Comparison of ENCODE assay signal across 21 mouse cellular contexts in genomic region chr5:140013652-140014051, GRCm38 (mm10).
DNase-seq lines count a peak whose midpoint lies in the region; ATAC-seq lines count a peak whose summit lies in the region.
"Had no signal": no experiment of that assay in that cellular context is flagged by ENCODE, and none has a peak within 500 bp of the region (broad histone marks: within the 10 kb centered on the region; RNA-seq: fewer than 3 reads in every experiment).

No protein-coding gene starts in this region.

- H3K4me3 ChIP-seq in heart, embryonic 14.5 days (ENCODE audit: control insufficient read depth in 1 of 2, insufficient read depth in 1 of 2, low read depth in 1 of 2, low read length in 2 of 2): no peak overlapping the region
- no peak overlapping the region for H3K4me3 ChIP-seq in liver, embryonic 13.5 days (replicated peaks)
- H3K4me3 ChIP-seq in liver, embryonic 11.5 days (ENCODE audit: low read depth, low read length): no peak overlapping the region
- no peak overlapping the region for H3K4me3 ChIP-seq in neural tube, embryonic 15.5 days (replicated peaks)
- H3K4me3 ChIP-seq: hindbrain, embryonic 15.5 days; intestine, embryonic 15.5 days had no signal

- H3K4me2 ChIP-seq in heart, embryonic 14.5 days (ENCODE audit: low read length): no peak overlapping the region
- H3K4me2 ChIP-seq in liver, embryonic 13.5 days: no peak overlapping the region
- H3K4me2 ChIP-seq in liver, embryonic 11.5 days: no peak overlapping the region
- H3K4me2 ChIP-seq in neural tube, embryonic 15.5 days: no peak overlapping the region
- H3K4me2 ChIP-seq: hindbrain, embryonic 15.5 days; intestine, embryonic 15.5 days; lung, embryonic 14.5 days had no signal

- no peaks in the 10 kb centered on the region for H3K9me3 ChIP-seq in heart, embryonic 14.5 days (ENCODE audit: control insufficient read depth, low read length)
- H3K9me3 ChIP-seq in liver, embryonic 13.5 days (replicated peaks): no peaks in the 10 kb centered on the region
- H3K9me3 ChIP-seq in liver, embryonic 11.5 days (ENCODE audit: control insufficient read depth, low read length): no peaks in the 10 kb centered on the region
- no peaks in the 10 kb centered on the region for H3K9me3 ChIP-seq in neural tube, embryonic 15.5 days (replicated peaks)
- H3K9me3 ChIP-seq: hindbrain, embryonic 15.5 days; intestine, embryonic 15.5 days had no signal

- 50% methylated on average over 5 of the region's 5 CpGs for WGBS in heart, embryonic 14.5 days
- WGBS in liver, embryonic 13.5 days (ENCODE audit: insufficient replicate concordance): 82% methylated on average over 5 of the region's 5 CpGs
- 81% methylated on average over 5 of the region's 5 CpGs for WGBS in liver, embryonic 11.5 days
- WGBS in neural tube, embryonic 15.5 days: 55% methylated on average over 5 of the region's 5 CpGs

- no peak for ATAC-seq in heart, embryonic 14.5 days (ENCODE audit: insufficient number of reproducible peaks, insufficient read depth, low FRiP score, low read depth)
- no peak for ATAC-seq in liver, embryonic 13.5 days (ENCODE audit: low read depth)
- no peak for ATAC-seq in liver, embryonic 11.5 days (replicated peaks; ENCODE audit: low FRiP score)
- peak; percentile 43; the same call in 1 of the 2 replicates for ATAC-seq in neural tube, embryonic 15.5 days (ENCODE audit: low FRiP score)
- ATAC-seq: forebrain, postnatal 0 days; intestine, embryonic 15.5 days had no signal

- peaks cover 15 to 16% of the 10 kb centered on the region in 2 experiments for H3K4me1 ChIP-seq in heart, embryonic 14.5 days (ENCODE audit: control insufficient read depth in 2 of 2, insufficient read depth in 2 of 2, low read length in 2 of 2)
- peaks cover 57% of the 10 kb centered on the region for H3K4me1 ChIP-seq in liver, embryonic 13.5 days (replicated peaks)
- H3K4me1 ChIP-seq in liver, embryonic 11.5 days (replicated peaks; ENCODE audit: control insufficient read depth, insufficient read depth, low read length): peaks cover 6% of the 10 kb centered on the region
- peaks cover 26% of the 10 kb centered on the region for H3K4me1 ChIP-seq in neural tube, embryonic 15.5 days
- H3K4me1 ChIP-seq: intestine, embryonic 15.5 days had no signal

- no peaks in the 10 kb centered on the region for H3K27me3 ChIP-seq in heart, embryonic 14.5 days (ENCODE audit: control insufficient read depth, insufficient read depth, low read length)
- H3K27me3 ChIP-seq in liver, embryonic 13.5 days: no peaks in the 10 kb centered on the region
- H3K27me3 ChIP-seq in liver, embryonic 11.5 days (replicated peaks; ENCODE audit: control insufficient read depth, insufficient read depth, low read length): no peaks in the 10 kb centered on the region
- no peaks in the 10 kb centered on the region for H3K27me3 ChIP-seq in neural tube, embryonic 15.5 days (replicated peaks)
- H3K27me3 ChIP-seq: hindbrain, embryonic 15.5 days; intestine, embryonic 15.5 days had no signal

- H3K9ac ChIP-seq in heart, embryonic 14.5 days (ENCODE audit: low read length): peak overlapping the region; percentile 46; the same call in 1 of the 2 replicates
- peak overlapping the region; percentile 42; the same call in 1 of the 2 replicates for H3K9ac ChIP-seq in liver, embryonic 13.5 days
- no peak overlapping the region for H3K9ac ChIP-seq in liver, embryonic 11.5 days (ENCODE audit: low read depth, low read length)
- no peak overlapping the region for H3K9ac ChIP-seq in neural tube, embryonic 15.5 days (replicated peaks)
- H3K9ac ChIP-seq: forebrain, postnatal 0 days; hindbrain, embryonic 15.5 days; intestine, embryonic 15.5 days; lung, embryonic 14.5 days had no signal

- no peaks in the 10 kb centered on the region for H3K36me3 ChIP-seq in heart, embryonic 14.5 days (ENCODE audit: control insufficient read depth, insufficient read depth, low read length)
- 0 out of 2 replicates have a peak, but pooled peaks cover 5% of the 10 kb centered on the region for H3K36me3 ChIP-seq in liver, embryonic 13.5 days
- H3K36me3 ChIP-seq in liver, embryonic 11.5 days (ENCODE audit: control insufficient read depth, insufficient read depth, low read length): peaks cover 3% of the 10 kb centered on the region; the same call in 1 of the 2 replicates
- no peaks in the 10 kb centered on the region for H3K36me3 ChIP-seq in neural tube, embryonic 15.5 days
- H3K36me3 ChIP-seq: hindbrain, embryonic 15.5 days; intestine, embryonic 15.5 days had no signal

- H3K27ac ChIP-seq in heart, embryonic 14.5 days (replicated peaks in 1 of 2; ENCODE audit: control insufficient read depth in 1 of 2, insufficient read depth in 1 of 2, low read depth in 2 of 2, low read length in 2 of 2): peak overlapping the region in 1 of 2 experiments; percentile 28; a peak in 1 of 4 replicates
- peak overlapping the region; percentile 88 for H3K27ac ChIP-seq in liver, embryonic 13.5 days
- H3K27ac ChIP-seq in liver, embryonic 11.5 days (ENCODE audit: low read depth, low read length): no peak overlapping the region
- H3K27ac ChIP-seq in neural tube, embryonic 15.5 days (replicated peaks): no peak overlapping the region
- H3K27ac ChIP-seq: hindbrain, embryonic 15.5 days; intestine, embryonic 15.5 days had no signal

- DNase-seq in heart, postnatal 36 days: no peak
- no peak for DNase-seq in liver, embryonic 13.5 days
- no peak for DNase-seq in liver, embryonic 11.5 days (ENCODE audit: low spot score)
- DNase-seq in NIH3T3 (ENCODE audit: low read depth): peak; percentile 56
- no peak for DNase-seq in urinary bladder, postnatal 4 days (ENCODE audit: low spot score in 2 of 2)
- DNase-seq: adrenal gland, postnatal 10 days; cerebellum, postnatal 10 days; forebrain, postnatal 0 days; gastrocnemius, postnatal 36 days; heart, postnatal 14 days; kidney, adult 9 months; kidney, postnatal 36 days; left cerebral cortex, postnatal 4 days; lung, embryonic 14.5 days; lung, postnatal 4 days; right cerebral cortex, postnatal 25 days; thymus, adult 2 months had no signal

- intact Hi-C loops in heart, postnatal 36 days (cut with DNase I): no loop called here

Comparison
In these comparisons a context has a peak if more than half of its experiments do, and no peak if none do; other contexts are left out.
1. H3K9ac ChIP-seq: peak in heart, embryonic 14.5 days (single experiment) and liver, embryonic 13.5 days (single experiment); none in liver, embryonic 11.5 days (single experiment) and neural tube, embryonic 15.5 days (single experiment).